Mouse (Mus musculus): ENCODE data around the gene Slc30a1. TPM values are rescaled to one million over a fixed set of nuclear protein-coding genes. Genes with fewer than 3 reads are reported as not detected.

Slc30a1 gene
- polyA plus RNA-seq, 1 experiment from 2014 or later, result 2.3 TPM

DNA sequence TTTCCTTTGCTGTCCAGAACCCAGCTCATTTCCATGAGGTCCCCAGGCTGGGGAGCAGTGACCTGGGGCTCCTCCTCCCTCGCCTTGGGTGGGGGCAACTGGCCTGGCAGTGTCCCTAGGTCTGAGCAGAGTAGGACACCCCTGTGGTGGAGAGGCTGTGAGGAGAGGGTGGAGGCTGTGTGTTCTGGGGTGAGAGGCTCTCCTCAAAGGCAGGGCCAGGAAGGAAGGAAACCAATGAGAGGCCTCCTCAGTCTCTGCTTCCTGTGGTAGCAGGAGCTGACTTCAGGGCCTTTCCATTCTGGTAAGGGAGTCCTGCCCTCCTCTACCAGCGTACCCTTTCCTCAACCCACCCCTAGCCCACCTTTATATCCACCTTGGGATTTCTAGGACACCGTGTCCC, 49.7 kb downstream of the Slc30a1 start:
- ATAC-seq (ENCODE audit: low FRiP score, low TSS enrichment) (no peak), DNase-seq (no peak)
- no peaks in the 10 kb centered on the region for H3K36me3 ChIP-seq (ENCODE audit: control insufficient read depth, insufficient read depth, low read length)
- H3K27me3 ChIP-seq (ENCODE audit: control insufficient read depth, insufficient read depth, low read length), result no peaks in the 10 kb centered on the region
- H3K27ac ChIP-seq (replicated peaks; ENCODE audit: low read depth, low read length), result no peak overlapping the region
- H3K4me3 ChIP-seq (replicated peaks; ENCODE audit: low read depth, low read length), result no peak overlapping the region
- H3K9me3 ChIP-seq (ENCODE audit: control insufficient read depth, low read length), result no peaks in the 10 kb centered on the region
- H3K4me2 ChIP-seq (ENCODE audit: low read length), result no peak overlapping the region
- no peaks in the 10 kb centered on the region for H3K4me1 ChIP-seq (ENCODE audit: control insufficient read depth, insufficient read depth, low read length)
- H3K9ac ChIP-seq (replicated peaks; ENCODE audit: low read length), result no peak overlapping the region
- 72% methylated on average over 3 of the region's 3 CpGs for WGBS

DNA sequence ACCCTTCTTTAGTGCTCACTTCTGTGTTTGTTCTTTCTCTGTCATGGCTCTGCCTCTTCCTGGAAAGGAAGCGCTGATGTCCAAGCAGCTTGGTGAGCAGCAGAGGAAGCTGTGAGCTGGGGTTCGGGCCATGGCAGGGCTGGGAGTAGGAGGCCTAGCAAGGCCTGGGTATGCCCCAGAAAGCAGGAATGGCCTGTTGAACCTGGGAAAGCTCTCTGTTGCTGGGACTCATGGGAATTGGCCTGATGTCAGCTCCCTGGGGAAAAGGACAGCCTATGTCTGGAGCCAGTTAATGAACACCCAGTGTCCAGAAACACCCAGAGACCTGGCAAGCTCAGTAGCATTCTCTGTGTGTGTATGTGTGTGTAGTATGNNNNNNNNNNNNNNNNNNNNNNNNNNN, 50.3 kb downstream of the Slc30a1 start:
- no peak for DNase-seq
- Histone ChIP-seq H3K9ac (replicated peaks; ENCODE audit: low read length) (no peak overlapping the region), H3K4me3 (replicated peaks; ENCODE audit: low read depth, low read length) (no peak overlapping the region), H3K36me3 (ENCODE audit: control insufficient read depth, insufficient read depth, low read length) (no peaks in the 10 kb centered on the region), H3K27ac (replicated peaks; ENCODE audit: low read depth, low read length) (0 out of 2 replicates have a peak overlapping the region, but pooled peaks have one; percentile 8), H3K4me2 (ENCODE audit: low read length) (no peak overlapping the region), H3K4me1 (ENCODE audit: control insufficient read depth, insufficient read depth, low read length) (no peaks in the 10 kb centered on the region), H3K9me3 (ENCODE audit: control insufficient read depth, low read length) (no peaks in the 10 kb centered on the region), H3K27me3 (ENCODE audit: control insufficient read depth, insufficient read depth, low read length) (no peaks in the 10 kb centered on the region)
- no peak for ATAC-seq (ENCODE audit: low FRiP score, low TSS enrichment)
- 95% methylated on average over 2 of the region's 2 CpGs for WGBS

DNA sequence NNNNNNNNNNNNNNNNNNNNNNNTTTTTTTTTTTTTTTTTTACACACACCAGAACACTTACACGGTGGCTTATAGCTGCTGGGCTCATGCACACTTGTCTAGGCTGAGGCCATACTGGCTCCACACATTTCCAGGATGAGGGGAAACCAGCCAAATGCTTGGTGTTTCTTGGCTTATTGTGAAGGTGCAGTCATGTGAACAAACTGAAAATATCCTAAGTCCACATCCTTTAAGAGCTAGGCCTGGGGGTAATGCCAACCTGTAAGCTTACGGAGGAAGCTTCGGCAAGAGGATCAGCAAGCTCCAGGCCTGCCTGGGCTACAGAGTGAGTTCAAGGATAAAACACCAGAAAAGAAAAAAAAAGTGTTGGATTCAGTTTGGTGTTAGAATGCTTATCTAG, 50.8 kb downstream of the Slc30a1 start:
- no peaks in the 10 kb centered on the region for H3K36me3 ChIP-seq (ENCODE audit: control insufficient read depth, insufficient read depth, low read length)
- H3K4me3 ChIP-seq (replicated peaks; ENCODE audit: low read depth, low read length), result no peak overlapping the region
- no peaks in the 10 kb centered on the region for H3K4me1 ChIP-seq (ENCODE audit: control insufficient read depth, insufficient read depth, low read length)
- ATAC-seq (ENCODE audit: low FRiP score, low TSS enrichment) (no peak), DNase-seq (no peak)
- no peak overlapping the region for H3K9ac ChIP-seq (replicated peaks; ENCODE audit: low read length)
- H3K27ac ChIP-seq (replicated peaks; ENCODE audit: low read depth, low read length), result no peak overlapping the region
- no peaks in the 10 kb centered on the region for H3K27me3 ChIP-seq (ENCODE audit: control insufficient read depth, insufficient read depth, low read length)
- 94% methylated on average over 2 of the region's 3 CpGs for WGBS
- H3K9me3 ChIP-seq (ENCODE audit: control insufficient read depth, low read length), result no peaks in the 10 kb centered on the region
- no peak overlapping the region for H3K4me2 ChIP-seq (ENCODE audit: low read length)

DNA sequence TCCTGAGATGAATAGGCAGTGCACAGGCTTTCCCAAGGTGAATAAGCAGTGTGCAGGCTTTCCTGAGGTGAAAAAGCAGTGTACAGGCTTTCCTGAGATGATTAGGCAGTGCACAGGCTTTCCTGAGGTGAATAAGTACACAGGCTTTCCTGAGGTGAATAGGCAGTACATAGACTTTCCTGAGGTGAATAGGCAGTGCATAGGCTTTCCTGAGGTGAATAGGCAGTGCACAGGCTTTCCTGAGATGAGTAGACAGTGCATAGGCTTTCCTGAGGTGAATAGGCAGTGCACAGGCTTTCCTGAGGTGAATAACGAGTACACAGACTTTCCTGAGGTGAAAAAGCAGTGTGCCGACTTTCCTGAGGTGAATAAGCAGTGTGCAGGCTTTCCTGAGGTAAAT, 54.4 kb downstream of the Slc30a1 start:
- no peaks in the 10 kb centered on the region for H3K9me3 ChIP-seq (ENCODE audit: control insufficient read depth, low read length)
- no peaks in the 10 kb centered on the region for H3K4me1 ChIP-seq (ENCODE audit: control insufficient read depth, insufficient read depth, low read length)
- no peaks in the 10 kb centered on the region for H3K27me3 ChIP-seq (ENCODE audit: control insufficient read depth, insufficient read depth, low read length)
- no peak overlapping the region for H3K4me3 ChIP-seq (replicated peaks; ENCODE audit: low read depth, low read length)
- no peaks in the 10 kb centered on the region for H3K36me3 ChIP-seq (ENCODE audit: control insufficient read depth, insufficient read depth, low read length)
- WGBS, result 70% methylated on average over 2 of the region's 2 CpGs
- H3K27ac ChIP-seq (replicated peaks; ENCODE audit: low read depth, low read length), result no peak overlapping the region
- ATAC-seq (ENCODE audit: low FRiP score, low TSS enrichment) (no peak), DNase-seq (no peak)
- no peak overlapping the region for H3K4me2 ChIP-seq (ENCODE audit: low read length)
- no peak overlapping the region for H3K9ac ChIP-seq (replicated peaks; ENCODE audit: low read length)

Other genes starting within 250 kb of the Slc30a1 start
- 51.6 and 55.8 TPM in 2 replicates for gene Lpgat1, start 188.9 kb upstream of the Slc30a1 start, polyA plus RNA-seq (2014; fragmentation: Nextera tagmentation; extraction: Ambion mirVana)
- gene Nek2, start 85.3 kb upstream of the Slc30a1 start, polyA plus RNA-seq (2014; fragmentation: Nextera tagmentation; extraction: Ambion mirVana), result 3.3 and 10.5 TPM in 2 replicates
- 1.6 and 2.4 TPM in 2 replicates for gene Rd3, start 70.6 kb downstream of the Slc30a1 start, polyA plus RNA-seq (2014; fragmentation: Nextera tagmentation; extraction: Ambion mirVana)
- gene Traf5, start 185.8 kb downstream of the Slc30a1 start, polyA plus RNA-seq (2014; fragmentation: Nextera tagmentation; extraction: Ambion mirVana), result 0.90 and 2.4 TPM in 2 replicates
- 36.3 and 41.4 TPM in 2 replicates for gene Rcor3, start 231.3 kb downstream of the Slc30a1 start, polyA plus RNA-seq (2014; fragmentation: Nextera tagmentation; extraction: Ambion mirVana)

Data from midbrain, embryonic 14.5 days (tissue).